Mouse (Mus musculus): ENCODE measurements around the gene Eif3l. TPM values are rescaled to one million over a fixed set of nuclear protein-coding genes. Genes with fewer than 3 reads are reported as not detected.

The Eif3l gene
- total RNA-seq, 2 experiments from 2014 or later, result 203 to 271 TPM

Other genes starting within 250 kb of the Eif3l start
- not detected in 2 replicates for gene Cdc42ep1, start 232.6 kb upstream of the Eif3l start, total RNA-seq (2015)
- gene Cdc42ep1, start 232.6 kb upstream of the Eif3l start, total RNA-seq (2017), result not detected in 2 replicates
- gene Lgals2, start 219.7 kb upstream of the Eif3l start, total RNA-seq (2015), result not detected in 2 replicates
- not detected in 2 replicates for gene Lgals2, start 219.7 kb upstream of the Eif3l start, total RNA-seq (2017)
- gene Gga1, start 198.0 kb upstream of the Eif3l start, total RNA-seq (2015), result 27.8 and 28.9 TPM in 2 replicates
- gene Gga1, start 198.0 kb upstream of the Eif3l start, total RNA-seq (2017), result 15.4 and 20.1 TPM in 2 replicates
- gene Gm49510, start 175.5 kb upstream of the Eif3l start, total RNA-seq (2015), result not detected in 2 replicates
- 1.2 and 2.6 TPM in 2 replicates for gene Gm49510, start 175.5 kb upstream of the Eif3l start, total RNA-seq (2017)
- gene Sh3bp1, start 175.4 kb upstream of the Eif3l start, total RNA-seq (2015), result 42.5 and 55.8 TPM in 2 replicates
- 18.9 and 22.9 TPM in 2 replicates for gene Sh3bp1, start 175.4 kb upstream of the Eif3l start, total RNA-seq (2017)
- gene Pdxp, start 161.3 kb upstream of the Eif3l start, total RNA-seq (2015), result 9.5 and 12.8 TPM in 2 replicates
- 5.0 and 8.8 TPM in 2 replicates for gene Pdxp, start 161.3 kb upstream of the Eif3l start, total RNA-seq (2017)
- 480 and 550 TPM in 2 replicates for gene Lgals1, start 148.5 kb upstream of the Eif3l start, total RNA-seq (2015)
- 648 and 851 TPM in 2 replicates for gene Lgals1, start 148.5 kb upstream of the Eif3l start, total RNA-seq (2017)
- 38.7 and 47.6 TPM in 2 replicates for gene Nol12, start 140.2 kb upstream of the Eif3l start, total RNA-seq (2015)
- gene Nol12, start 140.2 kb upstream of the Eif3l start, total RNA-seq (2017), result 19.9 and 25.2 TPM in 2 replicates
- 66.0 and 71.4 TPM in 2 replicates for gene Triobp, start 127.5 kb upstream of the Eif3l start, total RNA-seq (2015)
- 20.7 and 26.0 TPM in 2 replicates for gene Triobp, start 127.5 kb upstream of the Eif3l start, total RNA-seq (2017)
- gene H1f0, start 46.7 kb upstream of the Eif3l start, total RNA-seq (2015), result 11.1 and 14.5 TPM in 2 replicates
- 24.3 and 29.0 TPM in 2 replicates for gene H1f0, start 46.7 kb upstream of the Eif3l start, total RNA-seq (2017)
- gene Galr3, start 33.3 kb upstream of the Eif3l start, total RNA-seq (2015), result 0.15 and 0.69 TPM in 2 replicates
- 0.29 and 0.91 TPM in 2 replicates for gene Galr3, start 33.3 kb upstream of the Eif3l start, total RNA-seq (2017)
- 16.0 and 17.3 TPM in 2 replicates for gene Ankrd54, start 12.3 kb upstream of the Eif3l start, total RNA-seq (2015)
- 11.2 and 18.8 TPM in 2 replicates for gene Ankrd54, start 12.3 kb upstream of the Eif3l start, total RNA-seq (2017)
- 4.8 and 5.6 TPM in 2 replicates for gene Micall1, start 33.7 kb downstream of the Eif3l start, total RNA-seq (2015)
- gene Micall1, start 33.7 kb downstream of the Eif3l start, total RNA-seq (2017), result 3.6 and 5.5 TPM in 2 replicates
- 76.7 and 114 TPM in 2 replicates for gene Polr2f, start 65.8 kb downstream of the Eif3l start, total RNA-seq (2015)
- gene Polr2f, start 65.8 kb downstream of the Eif3l start, total RNA-seq (2017), result 88.6 and 104 TPM in 2 replicates
- 0.99 TPM in 1 of 2 replicates, not detected in the other for gene 1700088E04Rik, start 66.1 kb downstream of the Eif3l start, total RNA-seq (2015)
- gene 1700088E04Rik, start 66.1 kb downstream of the Eif3l start, total RNA-seq (2017), result not detected in 2 replicates
- not detected in 2 replicates for gene Sox10, start 90.1 kb downstream of the Eif3l start, total RNA-seq (2015)
- gene Sox10, start 90.1 kb downstream of the Eif3l start, total RNA-seq (2017), result not detected in 2 replicates
- gene Pick1, start 154.0 kb downstream of the Eif3l start, total RNA-seq (2015), result 4.1 and 8.3 TPM in 2 replicates
- 8.8 and 9.0 TPM in 2 replicates for gene Pick1, start 154.0 kb downstream of the Eif3l start, total RNA-seq (2017)
- gene Gm49486, start 154.2 kb downstream of the Eif3l start, total RNA-seq (2015), result 0.22 and 0.46 TPM in 2 replicates
- not detected in 2 replicates for gene Gm49486, start 154.2 kb downstream of the Eif3l start, total RNA-seq (2017)
- not detected in 2 replicates for gene Slc16a8, start 179.6 kb downstream of the Eif3l start, total RNA-seq (2015)
- not detected in 2 replicates for gene Slc16a8, start 179.6 kb downstream of the Eif3l start, total RNA-seq (2017)
- 0.27 and 0.34 TPM in 2 replicates for gene Baiap2l2, start 210.4 kb downstream of the Eif3l start, total RNA-seq (2015)
- gene Baiap2l2, start 210.4 kb downstream of the Eif3l start, total RNA-seq (2017), result not detected in 2 replicates